Mouse (Mus musculus) CD8-positive naive resting alpha-beta T cell, adult 2 months (primary cell): Measurements from ENCODE around the gene Parm1.

Source experiments
- DNase-seq, 2 experiments: peaks; one replicate each; pipeline ENCODE4 v3.0.0; 2022; ENCODE audit warnings: low read depth in 2 of 2, low spot score in 2 of 2

Parm1 gene

DNA sequence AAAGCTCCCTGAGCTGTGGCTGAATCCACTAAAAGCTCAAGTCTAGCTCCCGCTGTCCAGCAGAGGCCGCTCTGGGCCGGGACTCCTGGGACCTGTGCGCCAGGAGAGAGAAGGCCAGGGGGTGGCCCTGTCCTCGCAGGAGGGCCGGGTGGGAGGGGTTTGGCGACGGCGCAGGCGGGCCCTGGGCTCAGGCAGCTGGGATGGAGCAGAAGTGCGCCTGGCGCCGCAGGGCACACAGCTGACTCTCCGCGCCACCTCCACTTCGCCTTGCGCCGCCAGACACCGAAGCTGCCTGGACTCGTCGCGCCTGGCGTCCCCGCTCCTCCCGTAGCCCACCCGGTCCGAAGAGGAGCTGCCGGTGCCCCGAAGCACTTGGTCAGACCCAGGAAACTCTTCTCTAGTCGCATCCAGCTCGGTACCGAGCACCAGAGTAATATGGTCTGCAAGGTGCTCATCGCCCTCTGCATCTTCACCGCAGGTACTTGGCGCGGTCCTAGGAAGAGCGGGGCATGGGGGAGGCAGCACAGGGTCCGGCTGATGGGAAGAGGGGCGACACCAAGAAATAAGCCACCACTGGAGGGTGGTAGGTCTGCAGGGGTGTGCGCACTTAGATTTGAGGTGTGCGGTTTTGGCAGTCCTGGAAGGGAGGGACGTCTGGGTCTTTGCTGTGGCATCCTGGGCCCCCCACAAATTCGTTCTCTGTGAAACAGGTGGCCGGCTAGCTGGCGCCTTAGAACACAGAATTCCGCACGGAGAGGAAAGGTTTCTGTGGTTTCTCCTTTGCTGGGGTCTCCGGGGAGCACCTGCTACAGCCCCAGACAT, at the start of gene Parm1:
Gene Parm1 (plus strand): TSS at position 136 of the 822 bp plus-strand sequence.
- DNase-seq = no peak

DNA sequence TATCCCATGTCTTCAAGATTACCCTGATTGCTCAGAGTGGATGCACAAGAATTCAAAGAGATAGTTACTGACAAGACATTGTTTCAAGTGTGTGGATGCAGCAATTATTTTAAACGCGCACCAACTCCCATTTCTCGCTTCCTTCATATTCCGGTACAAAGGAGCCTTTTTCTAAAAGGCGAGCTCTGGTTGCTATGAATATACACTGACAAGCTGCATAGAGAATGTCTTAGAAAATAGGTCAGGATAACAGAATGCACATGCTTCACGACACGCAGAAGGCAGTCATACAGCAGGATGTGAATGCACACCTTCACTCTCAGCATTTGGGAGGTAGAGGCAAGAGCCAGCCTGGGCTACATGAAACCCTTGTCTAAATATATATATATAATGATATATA, 42.2 kb upstream of the Parm1 start:
- DNase-seq = no peak

DNA sequence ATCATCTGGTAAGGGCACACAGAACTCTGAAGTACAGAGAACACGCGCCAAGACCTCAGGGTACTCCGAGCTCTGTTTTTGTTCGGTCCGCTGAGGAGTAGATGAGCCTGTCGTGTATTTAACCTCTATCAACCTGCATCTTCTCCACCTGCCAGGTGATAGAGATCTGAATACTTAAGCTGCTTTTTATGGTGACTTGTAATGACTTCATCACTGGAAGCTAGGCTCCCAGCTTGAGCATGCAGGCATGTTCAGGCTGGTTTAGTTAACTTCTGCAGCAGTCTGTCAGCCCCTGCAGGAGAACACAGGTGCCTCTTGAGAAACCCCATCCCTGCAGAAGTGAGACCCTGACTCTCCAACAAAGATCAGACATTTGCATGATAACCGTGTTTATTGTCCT, 40.6 kb upstream of the Parm1 start:
- DNase-seq = no peak

DNA sequence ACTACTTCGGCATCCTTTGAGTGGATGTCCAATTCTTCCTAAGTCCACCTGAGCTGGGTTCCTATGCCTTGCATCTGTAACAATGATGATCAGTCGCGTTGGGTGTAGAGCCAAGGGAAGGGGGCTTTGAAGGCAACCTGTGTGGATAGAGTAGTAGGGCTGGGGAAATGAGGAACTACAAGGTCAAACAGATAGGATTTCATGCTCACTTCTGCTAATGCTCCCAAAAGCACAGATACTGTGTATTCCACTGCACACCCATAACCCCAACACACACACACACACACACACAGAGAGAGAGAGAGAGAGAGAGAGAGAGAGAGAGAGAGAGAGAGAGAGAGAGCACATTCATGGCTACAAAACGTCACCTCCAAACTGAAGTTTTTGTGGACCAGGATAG, 38.7 kb upstream of the Parm1 start:
- DNase-seq = no peak

DNA sequence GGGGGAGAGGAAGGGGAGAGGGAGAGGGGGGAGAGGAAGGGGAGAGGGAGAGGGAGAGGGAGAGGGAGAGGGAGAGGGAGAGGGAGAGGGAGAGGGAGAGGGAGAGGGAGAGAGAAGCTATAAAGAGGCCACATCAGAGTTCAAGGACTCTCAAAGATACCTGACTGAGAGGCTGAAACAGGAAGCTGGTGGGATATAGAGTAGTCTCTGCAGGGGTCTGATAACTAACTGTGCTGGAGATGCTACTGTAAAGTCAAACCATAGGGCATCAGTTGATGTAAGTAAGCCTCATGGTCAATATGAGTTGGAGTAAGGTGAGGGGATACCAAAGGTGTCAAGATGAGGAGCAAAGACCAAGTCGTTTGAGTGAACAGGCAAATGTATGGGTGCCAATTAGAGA, 37.3 kb upstream of the Parm1 start:
- DNase-seq = no peak

DNA sequence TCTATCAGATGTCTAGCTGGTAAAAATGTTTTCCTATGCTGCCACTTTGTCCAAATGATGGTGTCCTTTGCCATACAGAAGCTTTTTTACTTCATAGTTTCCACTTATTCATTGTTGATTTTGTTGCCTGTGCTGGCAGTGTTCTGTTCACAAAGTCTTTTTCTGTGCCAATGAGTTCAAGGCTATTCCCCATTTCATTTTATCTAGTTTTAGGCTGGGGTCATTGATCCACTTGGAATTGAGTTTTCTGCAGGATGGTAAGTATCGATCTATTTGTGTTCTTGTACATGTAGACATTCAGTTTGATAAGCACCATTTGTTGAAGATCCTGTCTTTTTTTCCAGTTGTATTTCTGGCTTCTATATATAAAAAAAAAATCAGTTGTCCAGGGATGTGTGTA, 33.1 kb upstream of the Parm1 start:
- no peak for DNase-seq

DNA sequence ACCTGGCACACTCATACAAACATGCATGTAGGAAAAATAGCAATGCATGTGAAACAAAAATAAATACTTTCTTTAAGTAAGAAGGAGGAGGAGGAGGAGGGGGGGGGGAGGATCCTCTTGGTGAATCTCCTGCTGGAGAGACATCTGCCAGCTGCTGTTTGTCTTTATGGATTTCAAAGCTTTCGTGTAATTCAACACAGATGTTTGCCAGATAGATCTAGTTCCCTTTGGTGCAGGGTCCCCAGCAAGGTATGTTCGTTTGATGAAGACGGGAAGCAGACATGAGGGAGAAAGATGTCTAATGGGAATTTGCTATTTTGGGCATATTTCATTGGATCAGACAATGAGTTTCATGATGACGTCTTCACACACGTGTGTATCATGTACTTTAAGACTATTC, 23.0 kb upstream of the Parm1 start:
- no peak for DNase-seq

DNA sequence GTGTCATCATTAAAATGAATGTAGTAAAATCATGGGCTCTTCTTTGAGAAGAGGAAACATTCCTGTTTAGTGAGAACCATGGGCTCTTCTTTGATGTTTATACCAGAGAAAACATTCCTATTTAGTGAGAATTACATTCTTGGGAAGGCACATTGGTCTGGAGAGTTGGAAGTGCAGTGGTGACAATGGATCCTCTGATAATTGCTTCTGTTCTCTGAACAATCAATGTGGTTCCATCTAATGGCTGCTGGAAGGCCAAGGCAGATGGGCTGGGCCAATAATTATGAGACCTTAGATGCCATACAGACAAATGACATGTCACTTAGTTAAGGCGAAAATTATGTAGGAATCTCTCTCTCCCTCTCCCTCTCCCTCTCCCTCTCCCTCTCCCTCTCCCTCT, 16.1 kb upstream of the Parm1 start:
- DNase-seq = no peak

DNA sequence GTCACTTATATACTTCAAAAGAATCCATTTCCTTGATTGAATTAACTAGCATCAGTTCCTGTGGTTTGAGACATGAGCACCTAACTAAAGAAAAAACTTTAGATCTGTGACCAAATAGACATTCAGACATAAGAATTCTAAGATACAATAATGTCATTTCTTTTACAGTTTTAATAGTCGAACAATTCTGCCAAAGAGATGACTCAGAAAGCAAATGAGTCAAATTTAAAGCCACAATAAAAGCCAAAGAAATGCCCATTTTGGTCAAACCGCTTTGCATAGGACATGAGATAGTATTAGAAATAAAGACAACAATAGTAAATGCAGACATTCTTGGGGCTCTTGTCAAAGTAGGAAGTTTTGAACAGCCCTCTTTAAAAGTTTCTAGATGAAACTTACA, 15.0 kb upstream of the Parm1 start:
- no peak for DNase-seq

DNA sequence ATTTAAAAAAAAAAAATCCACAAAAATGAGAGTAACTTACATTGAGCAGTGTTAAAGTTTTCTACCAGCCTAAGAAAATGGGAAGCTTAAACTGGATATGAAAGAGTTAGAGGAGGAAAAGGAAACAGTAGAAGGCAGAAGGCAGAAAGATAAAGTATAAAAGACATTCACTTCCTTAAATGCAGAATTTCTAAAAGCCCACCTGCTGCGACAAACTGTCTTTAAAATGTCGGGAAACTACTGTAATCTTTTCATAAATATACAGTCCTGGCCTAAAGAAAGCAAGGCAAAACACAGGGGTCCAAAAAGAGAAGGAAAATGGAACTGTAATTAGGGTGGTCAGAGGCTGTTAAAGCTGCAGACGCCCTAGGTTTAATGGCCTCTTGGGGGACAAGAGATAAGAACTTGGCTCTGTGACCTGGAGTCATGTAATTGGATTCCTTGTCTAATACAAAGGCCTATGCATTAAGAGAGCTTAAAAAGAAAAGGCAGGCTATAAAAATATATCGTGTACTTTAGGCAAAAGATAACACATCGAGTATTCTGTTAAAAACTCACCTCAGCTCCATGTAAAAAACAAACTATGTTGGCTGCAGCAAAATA, 13.0 kb upstream of the Parm1 start:
- no peak for DNase-seq

DNA sequence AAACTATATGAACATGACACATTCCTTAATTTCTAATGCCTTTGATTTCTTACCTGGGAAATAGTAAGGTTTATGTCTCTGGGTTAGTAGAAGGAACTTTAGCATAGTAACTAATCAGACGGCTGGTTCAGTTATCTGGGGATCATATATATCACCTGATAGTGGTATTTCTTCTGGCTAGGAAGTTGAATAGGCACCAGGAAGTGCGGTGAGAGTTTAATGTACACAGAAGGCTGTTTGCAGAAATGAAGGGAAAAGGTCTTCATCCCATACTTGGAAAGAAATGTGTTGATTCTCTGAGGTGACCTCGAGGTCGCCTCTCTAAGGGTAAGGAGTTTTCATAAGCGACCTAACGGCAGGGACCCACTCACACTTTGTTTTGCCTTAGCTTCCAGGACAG, 338 bp upstream of the Parm1 start:
- no peak for DNase-seq

DNA sequence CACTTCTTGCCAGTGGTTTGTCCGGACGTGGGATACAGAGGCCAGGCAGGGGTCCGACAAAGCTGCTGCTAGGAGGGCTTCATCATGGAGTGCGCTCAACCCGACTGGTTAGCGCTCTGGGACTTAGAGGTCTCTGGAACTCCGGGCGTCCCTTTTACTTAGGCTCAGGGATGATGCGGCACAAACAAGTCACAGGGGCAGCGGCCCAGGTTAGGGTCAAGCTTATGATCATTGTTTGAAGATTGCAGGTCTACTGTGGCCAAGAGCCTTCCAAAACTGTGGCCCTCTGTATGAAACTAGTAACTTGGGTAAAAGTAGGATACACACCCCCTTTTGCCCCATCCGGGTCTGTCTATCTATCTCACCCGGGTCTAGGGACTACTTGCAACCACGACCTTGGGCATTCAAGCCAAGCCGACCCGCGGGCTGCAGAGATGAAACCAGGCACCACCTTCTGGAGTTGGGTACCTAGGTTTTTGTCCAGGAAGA, 931 bp downstream of the Parm1 start:
- no peak for DNase-seq

DNA sequence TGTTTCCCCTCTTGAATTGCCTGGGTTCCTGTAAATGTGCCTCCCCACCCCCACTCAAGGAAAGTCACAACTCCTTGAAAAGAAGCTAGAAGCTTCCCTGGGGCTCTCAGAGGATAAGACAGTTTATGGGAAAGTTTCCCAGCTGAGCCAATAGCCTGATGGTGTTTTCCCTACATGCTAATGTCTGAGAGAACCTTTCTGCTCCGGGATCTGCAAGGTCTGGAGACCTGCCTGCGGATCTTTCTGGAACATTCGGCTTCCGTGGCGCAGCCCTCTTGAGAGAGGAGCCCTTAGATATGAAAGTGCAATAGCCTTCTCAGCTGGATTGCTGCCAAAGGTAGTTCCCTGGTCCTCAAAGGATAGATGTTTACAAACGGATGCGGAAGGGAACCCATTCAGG, 1.5 kb downstream of the Parm1 start:
- no peak for DNase-seq

DNA sequence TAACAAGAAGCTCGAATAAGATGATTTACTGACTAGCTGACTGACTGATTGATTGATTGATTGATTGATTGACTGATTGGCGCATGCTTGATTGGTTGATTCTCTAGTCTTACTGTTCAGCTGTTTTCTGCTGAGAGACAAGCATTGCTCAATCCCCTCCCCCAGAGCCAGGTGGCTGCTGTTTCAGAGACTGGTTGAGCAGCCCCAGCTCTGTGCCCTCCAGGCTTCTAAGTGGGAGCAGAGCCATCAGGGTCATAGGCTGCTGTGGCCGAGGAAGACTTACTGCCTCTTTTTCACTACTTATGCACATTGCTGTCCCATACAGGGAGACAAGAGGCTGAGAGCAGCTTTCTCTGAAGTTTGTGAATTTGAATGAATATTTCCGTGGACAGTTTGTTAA, 2.1 kb downstream of the Parm1 start:
- no peak for DNase-seq

DNA sequence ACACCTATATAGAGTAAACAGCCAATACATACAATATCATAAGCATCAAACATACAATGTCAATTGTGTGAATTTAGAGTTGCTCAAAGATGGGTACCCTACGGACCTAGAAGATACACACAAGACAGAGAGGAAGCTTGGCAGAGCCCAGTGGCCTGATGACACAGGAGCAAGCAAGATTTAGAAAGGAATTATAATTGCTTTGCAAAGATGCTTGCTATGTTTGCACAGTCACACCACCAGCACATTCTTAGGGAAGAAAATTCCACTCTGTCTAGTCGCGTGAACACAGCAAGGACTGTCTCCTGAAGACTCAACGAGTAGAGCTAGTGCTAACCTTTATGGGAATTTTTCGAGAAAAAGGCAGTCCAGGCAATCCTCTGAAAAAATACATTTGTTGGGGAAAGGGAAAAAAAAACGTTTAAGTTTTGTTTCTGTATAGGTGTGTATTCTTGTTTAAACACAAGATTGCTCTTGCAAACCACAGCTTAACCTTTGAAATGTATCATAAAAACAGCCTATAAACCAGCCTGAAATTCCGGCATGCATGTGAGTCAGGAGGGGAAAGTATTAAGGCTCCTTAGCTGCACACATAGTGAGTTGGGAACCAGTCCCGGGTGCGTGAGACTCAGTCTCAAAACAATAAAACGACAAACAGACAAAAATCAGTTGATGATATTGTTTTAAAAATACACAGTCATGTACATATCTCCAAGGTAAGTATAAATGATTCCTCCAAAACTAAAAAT, 15.5 kb downstream of the Parm1 start:
- no peak for DNase-seq

DNA sequence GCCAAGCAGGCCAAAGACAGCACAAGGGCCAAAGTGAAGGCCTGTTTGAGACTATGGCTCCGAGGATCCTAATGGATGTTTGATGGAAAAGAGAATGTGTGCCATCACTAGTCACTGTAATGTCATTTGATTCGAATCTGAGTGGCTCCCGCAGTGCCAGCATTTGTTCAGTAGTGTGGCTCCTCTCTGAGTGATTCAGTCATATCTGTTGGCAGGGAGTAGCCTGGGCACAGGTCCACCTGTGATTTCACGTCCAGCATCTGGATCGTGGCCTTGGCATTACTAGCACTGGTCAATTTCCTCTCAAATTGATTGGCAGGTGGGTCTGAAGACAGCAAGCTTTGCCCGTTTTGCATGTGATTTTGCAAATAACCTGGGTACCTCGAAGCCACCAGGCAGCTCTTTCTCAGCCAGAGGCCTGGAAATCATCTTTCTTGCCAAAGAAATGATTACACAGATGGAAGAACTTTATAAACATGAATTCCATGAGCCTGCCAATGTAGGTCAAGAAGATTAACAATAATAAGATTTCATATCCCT, 41.7 kb downstream of the Parm1 start:
- no peak for DNase-seq

DNA sequence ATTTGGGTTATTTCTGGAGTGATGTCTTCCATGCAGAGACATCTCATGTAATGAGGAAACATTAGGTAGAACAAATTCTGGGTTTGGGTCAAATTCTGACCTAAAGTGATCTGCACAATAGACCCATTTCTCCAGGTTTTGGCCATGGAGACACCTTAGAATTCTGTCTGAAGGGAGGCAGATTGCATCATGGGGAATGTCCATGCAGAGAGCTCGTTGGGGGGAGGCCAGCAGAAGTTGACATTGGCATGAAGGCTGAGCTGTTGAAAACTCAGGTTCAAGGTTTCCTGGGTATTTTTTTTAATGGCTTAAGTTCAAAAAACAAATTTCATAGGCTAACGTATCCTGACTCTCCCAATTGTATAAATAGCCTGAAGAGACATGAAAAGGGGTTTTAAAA, 42.3 kb downstream of the Parm1 start:
- no peak for DNase-seq

DNA sequence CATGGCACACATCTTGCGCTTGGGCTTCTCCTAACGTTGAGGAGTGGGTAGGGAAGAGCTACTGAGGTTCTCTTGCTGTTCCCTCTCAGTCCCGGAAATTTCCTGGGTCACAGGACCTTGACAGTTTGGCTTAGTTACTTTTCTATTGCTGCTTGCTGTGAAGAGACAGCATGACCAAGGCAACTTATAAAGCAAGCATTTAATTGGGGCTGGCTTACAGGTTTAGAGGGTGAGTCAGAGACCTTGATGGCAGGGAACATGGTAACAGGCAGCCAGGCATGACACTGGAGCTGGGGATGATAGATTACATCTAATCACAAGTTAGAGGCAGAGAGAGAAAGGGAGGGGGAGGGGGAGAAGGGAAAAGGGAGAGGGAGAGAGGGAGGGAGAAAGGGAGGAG, 44.0 kb downstream of the Parm1 start:
- DNase-seq = no peak

DNA sequence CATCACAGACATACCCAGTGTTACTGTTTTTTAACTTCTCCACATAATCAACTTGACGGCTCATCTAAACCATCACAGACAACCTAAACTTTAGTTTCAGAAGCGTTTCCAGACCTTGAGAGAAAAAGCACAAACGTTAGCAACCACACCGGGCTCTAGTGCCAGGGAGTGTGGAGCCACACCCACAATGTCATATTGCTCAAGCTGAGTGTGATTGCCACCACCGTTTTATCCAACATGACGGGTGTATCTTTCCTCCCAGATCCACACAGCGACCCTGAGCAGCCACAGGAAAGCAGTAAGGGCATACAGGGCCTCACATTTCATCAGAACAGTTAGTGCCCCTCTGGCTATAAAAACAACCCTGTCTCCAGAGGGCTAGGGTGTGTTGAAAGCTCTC, 45.1 kb downstream of the Parm1 start:
- no peak for DNase-seq

DNA sequence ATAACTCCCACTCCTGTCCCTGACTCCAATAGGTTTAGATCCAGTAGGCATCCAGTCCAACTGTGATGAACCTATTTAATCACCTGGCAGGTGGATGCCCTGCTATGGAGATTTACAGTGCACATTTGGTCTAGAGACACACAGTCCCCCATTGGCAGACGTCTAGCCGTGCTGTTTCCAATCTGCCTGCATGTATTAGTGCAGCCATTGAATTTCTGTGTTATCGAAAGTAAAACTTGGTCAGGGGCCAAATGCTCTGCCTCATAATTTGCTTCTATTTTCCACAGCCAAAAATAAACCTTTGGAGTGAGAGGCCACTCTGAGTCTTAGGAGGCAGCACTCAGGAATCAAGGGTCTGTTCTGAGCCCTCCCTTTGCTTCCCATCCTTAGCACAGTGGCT, 46.6 kb downstream of the Parm1 start:
- DNase-seq = no peak

DNA sequence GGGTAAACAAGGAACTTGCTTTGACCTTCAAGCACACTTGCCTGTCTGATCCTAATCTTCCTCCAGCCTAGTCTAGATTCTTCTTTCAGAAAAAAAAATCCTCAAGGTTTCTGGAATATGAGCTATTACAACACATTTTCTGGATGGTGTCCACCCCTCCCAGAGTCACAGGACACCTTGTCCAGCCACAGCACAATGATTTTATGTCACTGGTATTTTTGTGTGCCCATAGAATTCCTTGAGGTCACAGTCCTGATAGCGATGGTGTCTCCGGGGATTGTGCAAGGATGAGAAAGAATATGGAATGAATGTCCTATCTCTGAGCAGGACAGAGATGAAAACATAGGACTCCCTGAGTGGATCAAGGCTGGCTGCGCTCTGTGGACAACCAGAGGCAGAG, 48.0 kb downstream of the Parm1 start:
- DNase-seq = no peak

DNA sequence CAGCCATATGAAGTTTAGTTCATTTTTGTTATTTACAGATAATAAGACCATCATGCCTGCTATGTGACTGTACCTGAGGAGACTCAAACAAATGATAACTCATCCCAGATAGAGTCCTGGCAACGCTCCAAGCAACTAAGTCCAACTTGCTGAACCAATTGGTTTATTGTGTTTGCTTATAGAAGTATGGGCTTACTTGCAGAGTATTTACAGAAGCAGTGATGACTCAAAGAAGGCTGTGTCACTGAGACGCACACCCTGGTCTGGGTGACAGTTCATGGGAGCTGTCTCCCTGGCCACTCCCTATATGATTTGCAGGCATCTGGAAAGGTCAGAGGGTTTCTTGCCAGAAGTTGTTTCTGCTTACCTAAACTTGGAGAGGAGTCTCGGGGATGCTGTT, 49.2 kb downstream of the Parm1 start:
- no peak for DNase-seq
